Mouse (Mus musculus): ENCODE measurements around the gene Wbp2nl. TPM values are rescaled to one million over a fixed set of nuclear protein-coding genes. Genes with fewer than 3 reads are reported as not detected.

Gene Wbp2nl
- polyA plus RNA-seq, 1 experiment: 0.19 TPM

DNA sequence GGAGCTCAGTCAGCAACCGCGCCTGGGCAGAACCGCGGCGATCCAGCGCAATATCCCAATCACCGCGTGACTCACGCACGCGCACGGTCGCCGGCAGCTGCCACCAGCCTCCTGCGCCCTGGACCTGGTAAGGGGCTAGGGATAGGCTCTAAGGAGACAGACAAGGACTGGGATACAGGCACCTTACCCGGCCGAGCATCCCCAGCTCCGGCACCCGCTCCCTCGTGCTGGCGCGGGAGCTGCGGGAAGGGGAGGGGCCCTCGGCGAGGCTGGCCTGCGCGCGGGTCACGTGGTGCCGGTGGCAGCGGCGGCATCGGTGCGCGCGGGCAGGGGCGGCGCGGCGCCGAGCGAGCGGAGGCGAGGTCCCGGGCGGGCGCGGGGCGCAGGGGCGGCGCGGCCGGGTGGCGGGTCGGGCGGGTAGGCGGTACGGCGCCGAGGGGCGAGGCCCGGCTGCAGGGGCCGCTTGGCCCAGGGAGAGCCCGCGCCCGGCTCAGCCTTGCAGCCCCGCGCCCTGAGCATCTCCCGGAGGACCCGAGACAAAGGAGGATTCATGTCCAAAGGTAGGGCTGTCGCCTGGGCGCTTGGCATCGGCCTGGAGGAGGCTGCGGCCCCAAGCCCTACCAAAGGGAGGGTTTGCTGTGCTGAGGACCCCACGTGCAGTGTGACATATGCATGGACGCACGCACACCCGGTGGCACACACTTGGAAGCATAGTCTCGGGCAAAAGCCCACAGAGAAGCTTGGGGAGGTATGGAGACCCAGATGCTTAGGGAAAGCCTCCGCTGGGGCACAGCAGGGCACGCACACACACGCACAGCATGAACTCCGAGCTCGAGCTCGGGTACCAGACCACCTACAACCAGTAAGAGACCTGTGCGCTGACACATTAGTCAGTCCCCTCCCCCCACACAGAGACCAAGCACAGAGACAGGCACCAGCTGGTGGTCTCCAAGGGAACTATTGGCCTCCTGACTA, 23.5 kb upstream of the Wbp2nl start:
- DNase-seq (ENCODE audit: low read depth): peak; percentile 91
- TF ChIP-seq POLR2A (IDR thresholded peaks at IDR 0.05; ENCODE audit: borderline replicate concordance, extremely low read depth, insufficient read depth, insufficient read length, poor library complexity, severe bottlenecking) (peak; percentile 73), CTCF (IDR thresholded peaks at IDR 0.05; ENCODE audit: borderline replicate concordance, extremely low read depth, insufficient read depth, insufficient read length) (no peak)

DNA sequence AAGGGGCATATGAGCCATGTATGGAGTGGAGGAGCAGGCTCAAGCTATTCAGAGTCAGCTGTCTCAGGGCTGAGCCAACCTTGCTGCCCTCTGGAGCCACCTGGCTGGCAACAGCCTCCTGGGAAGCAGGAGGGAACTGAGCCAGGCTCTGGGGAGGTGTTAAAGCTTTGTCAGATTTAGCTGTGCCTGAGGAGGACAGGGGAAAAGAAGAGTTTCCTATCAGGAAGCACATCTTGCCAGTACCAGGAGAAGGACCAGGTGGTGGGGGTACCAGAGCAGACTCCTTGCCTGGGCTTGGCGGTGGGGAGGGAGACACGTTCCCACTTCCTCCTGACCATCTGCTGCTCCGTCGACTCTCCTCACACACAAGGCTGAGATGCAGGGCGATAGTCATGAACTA, 21.2 kb upstream of the Wbp2nl start:
- DNase-seq (ENCODE audit: low read depth): peak; percentile 68
- TF ChIP-seq CTCF (IDR thresholded peaks at IDR 0.05; ENCODE audit: borderline replicate concordance, extremely low read depth, insufficient read depth, insufficient read length) (no peak), POLR2A (IDR thresholded peaks at IDR 0.05; ENCODE audit: borderline replicate concordance, extremely low read depth, insufficient read depth, insufficient read length, poor library complexity, severe bottlenecking) (no peak)

DNA sequence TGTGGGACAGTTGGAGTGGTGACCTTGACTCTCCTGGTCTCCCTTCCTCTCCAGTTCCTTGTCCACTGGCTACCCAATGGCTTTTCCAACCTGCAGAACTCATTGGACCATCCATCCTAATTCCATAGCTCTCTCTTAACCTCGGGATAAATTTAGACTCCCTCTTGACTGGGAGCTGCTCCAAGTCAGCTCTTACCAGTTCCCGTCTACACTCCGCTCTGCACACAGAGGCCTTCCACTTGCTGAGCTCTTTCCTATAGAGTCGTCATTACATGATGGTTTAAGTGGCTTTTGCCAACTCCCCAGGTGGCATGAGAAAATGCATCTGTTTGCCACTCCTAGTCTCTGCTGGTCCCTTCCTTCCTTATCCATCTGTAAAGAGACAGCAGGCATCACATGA, 18.1 kb upstream of the Wbp2nl start:
- no peak for TF ChIP-seq POLR2A (IDR thresholded peaks at IDR 0.05; ENCODE audit: borderline replicate concordance, extremely low read depth, insufficient read depth, insufficient read length, poor library complexity, severe bottlenecking)
- TF ChIP-seq CTCF (IDR thresholded peaks at IDR 0.05; ENCODE audit: borderline replicate concordance, extremely low read depth, insufficient read depth, insufficient read length): no peak
- DNase-seq (ENCODE audit: low read depth): peak; percentile 22

DNA sequence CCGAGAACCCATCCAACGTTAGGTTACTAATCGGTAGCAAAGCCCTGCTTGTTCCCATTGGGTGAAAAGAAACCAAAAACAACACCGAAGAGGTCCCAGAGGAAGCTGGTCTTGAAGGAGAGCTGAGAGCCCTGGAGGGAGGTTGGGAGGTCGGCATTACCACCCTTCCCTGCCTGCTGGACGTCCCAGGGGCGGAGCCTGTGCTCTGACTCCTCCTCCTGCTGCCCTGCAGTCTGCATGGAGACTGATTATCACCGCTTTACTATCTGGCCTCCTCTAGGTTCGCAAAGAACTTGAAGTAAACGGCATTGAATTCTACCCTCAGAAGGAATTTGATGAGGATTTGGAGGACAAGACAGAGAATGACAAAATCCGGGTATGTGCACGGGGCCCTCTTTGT, 12.6 kb upstream of the Wbp2nl start:
- no peak for DNase-seq (ENCODE audit: low read depth)
- TF ChIP-seq POLR2A (IDR thresholded peaks at IDR 0.05; ENCODE audit: borderline replicate concordance, extremely low read depth, insufficient read depth, insufficient read length, poor library complexity, severe bottlenecking): no peak
- TF ChIP-seq CTCF (IDR thresholded peaks at IDR 0.05; ENCODE audit: borderline replicate concordance, extremely low read depth, insufficient read depth, insufficient read length): no peak

DNA sequence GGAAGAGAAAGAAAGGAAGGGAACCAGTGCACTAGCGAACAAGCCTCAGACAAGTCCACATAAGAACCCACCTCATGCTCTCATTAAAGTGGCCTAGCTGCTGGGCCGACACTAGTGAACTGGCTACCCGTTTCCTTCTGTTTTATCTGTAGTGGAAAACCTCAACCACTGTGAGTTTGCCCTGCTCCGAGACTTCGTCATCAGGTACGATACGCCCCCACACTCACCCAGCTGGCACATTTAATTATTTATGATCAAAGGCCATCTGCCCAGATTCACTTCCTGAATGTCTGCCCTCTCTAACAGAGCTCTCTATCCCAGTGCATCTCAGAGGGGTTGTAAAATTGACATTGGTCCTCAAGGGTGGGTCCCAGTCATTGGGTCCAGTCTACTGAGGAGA, 8.5 kb upstream of the Wbp2nl start:
- no peak for DNase-seq (ENCODE audit: low read depth)
- TF ChIP-seq CTCF (IDR thresholded peaks at IDR 0.05; ENCODE audit: borderline replicate concordance, extremely low read depth, insufficient read depth, insufficient read length) (no peak), POLR2A (IDR thresholded peaks at IDR 0.05; ENCODE audit: borderline replicate concordance, extremely low read depth, insufficient read depth, insufficient read length, poor library complexity, severe bottlenecking) (no peak)

DNA sequence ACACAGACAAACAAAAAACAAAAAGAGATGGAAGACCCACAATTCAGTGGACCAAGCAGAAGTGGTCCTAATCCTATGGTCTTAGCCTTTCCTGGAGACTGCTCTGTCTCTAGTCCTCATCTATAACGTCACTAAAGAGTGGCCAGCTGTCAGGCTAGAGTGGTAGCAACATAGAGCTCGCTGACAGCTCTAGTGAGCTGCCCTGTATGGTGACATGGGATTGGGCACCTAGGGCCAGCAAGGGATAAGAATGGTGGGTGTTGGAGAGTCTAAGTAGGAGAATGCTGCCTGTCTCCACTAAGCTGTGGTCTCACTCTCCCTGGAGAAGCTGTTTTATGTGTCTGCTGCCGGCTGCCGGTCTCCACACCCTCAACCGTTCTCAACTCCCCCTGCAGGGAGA, 5.9 kb upstream of the Wbp2nl start:
- DNase-seq (ENCODE audit: low read depth): no peak
- TF ChIP-seq POLR2A (IDR thresholded peaks at IDR 0.05; ENCODE audit: borderline replicate concordance, extremely low read depth, insufficient read depth, insufficient read length, poor library complexity, severe bottlenecking): no peak
- no peak for TF ChIP-seq CTCF (IDR thresholded peaks at IDR 0.05; ENCODE audit: borderline replicate concordance, extremely low read depth, insufficient read depth, insufficient read length)

DNA sequence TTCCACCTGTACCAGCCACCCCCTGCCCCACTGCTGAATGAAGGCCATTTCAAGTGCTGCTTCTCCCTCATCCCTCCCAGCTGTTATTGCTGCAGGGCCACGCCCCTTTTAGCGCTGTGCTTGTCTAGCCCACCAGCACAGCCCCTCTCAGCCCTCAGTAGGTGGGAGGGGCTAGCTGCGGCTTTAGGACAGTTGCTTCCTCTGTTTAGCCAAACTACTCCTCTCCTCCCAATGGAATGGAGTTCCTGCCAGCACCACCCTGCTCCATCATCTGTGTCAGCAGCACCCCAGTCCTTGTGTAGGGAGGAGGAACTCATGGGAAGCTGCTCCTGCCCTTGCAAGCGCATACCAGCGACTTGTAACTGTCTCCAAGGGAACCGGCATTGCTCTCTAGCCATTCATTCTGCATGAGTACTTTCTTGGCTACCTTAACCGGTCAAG, 5.5 kb upstream of the Wbp2nl start:
- DNase-seq (ENCODE audit: low read depth): peak; percentile 84
- TF ChIP-seq CTCF (IDR thresholded peaks at IDR 0.05; ENCODE audit: borderline replicate concordance, extremely low read depth, insufficient read depth, insufficient read length) (no peak), POLR2A (IDR thresholded peaks at IDR 0.05; ENCODE audit: borderline replicate concordance, extremely low read depth, insufficient read depth, insufficient read length, poor library complexity, severe bottlenecking) (no peak)

DNA sequence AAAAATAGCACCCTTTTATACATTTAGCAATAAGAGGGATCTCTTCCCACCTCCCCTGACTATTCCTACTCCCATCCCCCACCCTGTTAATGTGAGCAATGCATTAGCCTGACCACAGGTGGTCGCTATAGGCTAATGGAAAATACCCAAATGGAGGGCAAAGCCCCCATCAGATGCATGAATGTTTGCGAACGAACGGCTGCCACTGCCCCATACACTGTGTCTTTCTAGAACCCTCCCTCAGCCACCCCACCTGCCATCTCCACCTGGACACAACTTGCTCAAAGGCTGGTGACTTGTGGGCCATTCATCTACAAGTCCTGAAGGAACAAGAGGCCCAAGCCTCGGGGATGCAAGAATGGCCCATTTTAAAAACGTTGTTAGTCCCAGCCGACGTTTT, 4.7 kb upstream of the Wbp2nl start:
- TF ChIP-seq CTCF (IDR thresholded peaks at IDR 0.05; ENCODE audit: borderline replicate concordance, extremely low read depth, insufficient read depth, insufficient read length) (peak; percentile 53; the same call in 1 of the 2 replicates), POLR2A (IDR thresholded peaks at IDR 0.05; ENCODE audit: borderline replicate concordance, extremely low read depth, insufficient read depth, insufficient read length, poor library complexity, severe bottlenecking) (no peak)
- DNase-seq (ENCODE audit: low read depth): peak; percentile 76

DNA sequence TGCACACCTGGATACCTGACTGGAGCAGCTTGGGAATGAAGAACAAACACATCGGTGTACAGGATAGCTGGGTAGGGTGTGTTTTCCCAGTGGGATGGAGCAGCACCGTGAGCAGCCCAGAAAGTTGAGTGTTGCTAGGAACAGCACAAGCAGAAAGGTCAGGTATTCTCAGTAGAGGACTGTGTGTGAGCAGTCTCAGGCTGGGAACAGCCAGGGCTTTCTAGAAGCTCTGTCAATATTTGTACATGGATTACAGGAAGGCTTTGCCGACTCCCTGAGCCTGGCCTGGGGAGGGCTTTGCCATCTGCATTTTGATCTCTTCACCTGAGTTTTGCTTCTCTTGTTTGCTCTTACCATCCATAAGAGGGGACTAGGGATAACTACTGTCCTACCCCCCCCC, 8.4 kb downstream of the Wbp2nl start:
- no peak for TF ChIP-seq CTCF (IDR thresholded peaks at IDR 0.05; ENCODE audit: borderline replicate concordance, extremely low read depth, insufficient read depth, insufficient read length)
- no peak for TF ChIP-seq POLR2A (IDR thresholded peaks at IDR 0.05; ENCODE audit: borderline replicate concordance, extremely low read depth, insufficient read depth, insufficient read length, poor library complexity, severe bottlenecking)
- DNase-seq (ENCODE audit: low read depth): peak; percentile 8

DNA sequence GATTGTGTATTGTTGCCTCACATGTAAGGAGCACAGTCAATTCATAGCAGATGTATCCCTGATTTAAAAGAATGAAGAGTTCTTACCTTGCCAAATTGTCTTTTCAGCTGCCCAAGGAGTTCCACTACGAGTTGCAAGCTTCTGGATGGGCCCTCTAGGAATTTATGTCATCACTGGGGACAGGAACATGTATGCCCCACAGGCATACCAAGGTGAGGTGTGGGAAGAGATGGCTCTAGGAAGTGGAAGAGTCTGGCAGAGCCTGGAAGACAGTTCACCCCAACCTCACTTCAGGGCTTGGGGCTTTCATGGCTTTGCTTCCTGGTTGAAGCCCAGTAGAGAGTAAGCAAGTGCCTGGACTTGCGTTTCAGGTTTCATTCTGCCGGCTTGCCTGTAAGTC, 9.7 kb downstream of the Wbp2nl start:
- TF ChIP-seq POLR2A (IDR thresholded peaks at IDR 0.05; ENCODE audit: borderline replicate concordance, extremely low read depth, insufficient read depth, insufficient read length, poor library complexity, severe bottlenecking): no peak
- no peak for TF ChIP-seq CTCF (IDR thresholded peaks at IDR 0.05; ENCODE audit: borderline replicate concordance, extremely low read depth, insufficient read depth, insufficient read length)
- DNase-seq (ENCODE audit: low read depth): no peak

DNA sequence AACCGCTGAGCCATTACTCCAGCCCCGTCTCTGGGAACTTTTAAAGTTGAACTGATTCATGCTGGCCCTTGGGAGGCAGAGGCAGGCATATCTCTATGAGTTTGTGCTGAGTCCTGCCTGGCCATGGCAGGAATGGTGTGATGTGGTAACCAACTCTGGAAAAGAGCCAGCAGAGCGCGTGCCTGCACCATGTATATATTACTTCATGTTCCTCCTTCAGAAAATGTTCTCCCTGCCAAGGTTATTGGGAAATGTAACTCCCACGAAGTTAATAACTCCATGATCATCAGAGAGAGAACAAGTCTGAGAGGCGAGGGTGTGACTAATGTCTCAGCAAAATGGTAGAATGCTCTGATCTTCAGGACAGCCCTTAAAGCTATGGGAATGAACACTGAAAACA, 19.1 kb downstream of the Wbp2nl start:
- TF ChIP-seq POLR2A (IDR thresholded peaks at IDR 0.05; ENCODE audit: borderline replicate concordance, extremely low read depth, insufficient read depth, insufficient read length, poor library complexity, severe bottlenecking) (no peak), CTCF (IDR thresholded peaks at IDR 0.05; ENCODE audit: borderline replicate concordance, extremely low read depth, insufficient read depth, insufficient read length) (no peak)
- DNase-seq (ENCODE audit: low read depth): no peak

DNA sequence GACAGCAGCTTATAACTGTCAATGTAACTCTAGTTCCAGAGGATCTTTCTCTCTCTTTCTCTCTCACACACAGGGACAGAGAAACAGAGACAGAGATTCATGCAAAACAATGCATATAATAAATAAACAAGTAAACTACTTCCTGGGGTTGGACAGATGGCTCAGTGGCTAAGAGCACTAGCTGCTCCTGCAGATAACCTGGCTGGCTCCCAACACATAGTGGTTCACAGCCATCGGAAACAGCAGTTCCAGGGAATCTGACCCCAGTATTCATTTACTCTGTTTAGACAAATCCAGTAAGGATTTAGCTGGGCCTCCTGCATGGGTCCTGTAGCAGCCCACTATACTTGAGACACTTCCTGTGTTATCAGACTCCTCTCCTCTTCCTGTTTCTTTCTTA, 20.9 kb downstream of the Wbp2nl start:
- DNase-seq (ENCODE audit: low read depth): no peak
- no peak for TF ChIP-seq CTCF (IDR thresholded peaks at IDR 0.05; ENCODE audit: borderline replicate concordance, extremely low read depth, insufficient read depth, insufficient read length)
- no peak for TF ChIP-seq POLR2A (IDR thresholded peaks at IDR 0.05; ENCODE audit: borderline replicate concordance, extremely low read depth, insufficient read depth, insufficient read length, poor library complexity, severe bottlenecking)
